Mouse (Mus musculus) spleen, postnatal 10 days (tissue): Measurements from ENCODE around the gene Olfr316.

Source experiments
- DNase-seq, 2 experiments: peaks; one replicate each; pipeline ENCODE4 v3.0.0; 2021 to 2022; ENCODE audit warnings: low spot score in 2 of 2

Olfr316 gene

DNA sequence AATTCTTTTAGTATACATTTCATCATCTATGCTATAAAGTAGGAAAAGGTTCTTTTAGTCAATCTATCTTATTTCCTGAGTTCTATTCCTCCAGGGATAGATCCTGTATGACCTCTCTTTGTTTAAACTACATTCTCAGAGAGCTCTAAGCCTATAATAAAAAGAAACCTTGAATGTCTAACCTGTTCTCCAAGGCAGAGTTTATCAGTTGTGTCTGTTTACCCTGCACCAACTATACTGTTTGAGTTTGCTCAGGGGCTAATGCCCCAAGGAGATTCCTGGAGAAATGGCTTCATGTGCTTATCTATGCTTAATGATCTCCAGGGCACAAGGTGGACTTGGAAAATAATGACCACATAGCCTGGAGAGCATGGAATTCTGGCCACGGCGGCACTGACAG lies 51.9 kb downstream of the Olfr316 start:
- DNase-seq, result no peak
